Mouse (Mus musculus) cerebellum, postnatal 14 days (tissue): Measurements from ENCODE around the gene Card19.
A peak's percentile ranks its signal among the peaks of the same experiment; 100 is the strongest.

Source experiments
- DNase-seq, 2 experiments: peaks; one replicate each; pipeline ENCODE4 v3.0.0; 2021; ENCODE audit warnings: mixed read lengths in 2 of 2

The Card19 gene

GRCm38 (mm10) chr13:49169448-49170207 is 46.2 kb downstream of the Card19 start:
- DNase-seq: peak; percentile 98 to 100

GRCm38 (mm10) chr13:49167081-49167480 is 48.8 kb downstream of the Card19 start:
- DNase-seq: no peak

GRCm38 (mm10) chr13:49163645-49164044 is 52.2 kb downstream of the Card19 start:
- DNase-seq: no peak

DNA sequence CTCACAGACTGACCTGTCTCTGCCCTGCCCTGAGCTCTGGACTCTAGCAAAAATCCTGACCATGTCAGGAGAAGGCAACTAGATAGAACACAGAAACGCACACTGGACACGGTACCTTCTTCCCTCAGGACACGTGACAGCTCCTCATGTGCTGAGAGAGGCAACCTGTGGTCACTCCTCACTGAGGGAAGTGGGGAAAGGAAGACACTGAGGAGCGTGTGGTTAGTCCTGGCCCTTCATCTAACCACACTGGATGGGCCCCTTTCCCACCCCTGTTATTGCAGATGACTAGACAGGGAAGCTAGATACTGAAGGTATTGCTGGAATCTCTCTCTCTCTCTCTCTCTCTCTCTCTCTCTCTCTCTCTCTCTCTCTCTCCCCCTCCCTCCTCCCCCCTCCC is 53.1 kb downstream of the Card19 start:
- DNase-seq: no peak

- DNase-seq: no peak
Observed at GRCm38 (mm10) chr13:49161236-49161635, 54.6 kb downstream of the Card19 start.

GRCm38 (mm10) chr13:49158040-49158713 is 57.7 kb downstream of the Card19 start:
- DNase-seq: no peak

GRCm38 (mm10) chr13:49156645-49157044 is 59.2 kb downstream of the Card19 start:
- peak in 1 of 2 experiments; percentile 65 for DNase-seq

GRCm38 (mm10) chr13:49154621-49155020 is 61.2 kb downstream of the Card19 start:
- DNase-seq: no peak

DNA sequence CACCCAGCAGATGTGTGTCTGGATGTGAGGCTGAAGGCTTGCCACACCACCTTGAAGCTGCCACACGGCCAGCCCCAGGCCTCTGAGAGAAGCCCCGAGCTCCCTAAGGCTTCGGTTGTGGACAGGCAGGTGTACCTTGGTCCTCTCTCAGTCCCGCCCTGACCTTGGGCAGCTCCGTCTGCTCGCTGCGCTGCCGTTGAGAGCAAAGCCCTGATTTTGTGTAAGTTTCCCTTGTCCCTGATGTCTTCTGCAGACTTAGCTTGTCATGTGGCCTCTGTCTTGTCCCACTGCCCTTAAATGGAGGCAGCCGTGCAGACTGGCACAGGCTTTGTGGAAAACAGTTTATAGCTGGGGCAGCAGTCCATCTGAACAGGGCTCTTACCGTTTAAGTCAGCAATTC is 61.8 kb downstream of the Card19 start:
- DNase-seq: no peak
